Mouse (Mus musculus) WW6 (cell line): ENCODE results near the gene Serpinh1.

ENCODE experiments used
- DNase-seq: peaks from one replicate; pipeline ENCODE4 v3.0.0-alpha.2; 2013; ENCODE audit warnings: low read depth, low spot score

Gene Serpinh1

GRCm38 (mm10) chr7:99326128-99326527 lies 26.9 kb downstream of the Serpinh1 start:
- no peak for DNase-seq

- no peak for DNase-seq
These were observed 28.2 kb downstream of the Serpinh1 start for GRCm38 (mm10) chr7:99324810-99325209.

GRCm38 (mm10) chr7:99323321-99323700 lies 29.7 kb downstream of the Serpinh1 start:
- DNase-seq = no peak

GRCm38 (mm10) chr7:99322691-99323320 lies 30.2 kb downstream of the Serpinh1 start:
- DNase-seq = no peak

GRCm38 (mm10) chr7:99320524-99320923 lies 32.5 kb downstream of the Serpinh1 start:
- no peak for DNase-seq

- no peak for DNase-seq
These were observed 35.6 kb downstream of the Serpinh1 start for GRCm38 (mm10) chr7:99317475-99317874.

GRCm38 (mm10) chr7:99316207-99316606 lies 36.8 kb downstream of the Serpinh1 start:
- no peak for DNase-seq

GRCm38 (mm10) chr7:99314565-99314964 lies 38.5 kb downstream of the Serpinh1 start:
- DNase-seq = no peak

- no peak for DNase-seq
These were observed 39.8 kb downstream of the Serpinh1 start for GRCm38 (mm10) chr7:99313253-99313652.

- DNase-seq = no peak
These were observed 40.3 kb downstream of the Serpinh1 start for GRCm38 (mm10) chr7:99312671-99313143.

GRCm38 (mm10) chr7:99312058-99312457 lies 41.0 kb downstream of the Serpinh1 start:
- DNase-seq = no peak

GRCm38 (mm10) chr7:99311433-99311832 lies 41.6 kb downstream of the Serpinh1 start:
- DNase-seq = no peak

GRCm38 (mm10) chr7:99306640-99307039 lies 46.4 kb downstream of the Serpinh1 start:
- no peak for DNase-seq

GRCm38 (mm10) chr7:99305688-99306087 lies 47.4 kb downstream of the Serpinh1 start:
- no peak for DNase-seq

GRCm38 (mm10) chr7:99304949-99305372 lies 48.1 kb downstream of the Serpinh1 start:
- DNase-seq = no peak

GRCm38 (mm10) chr7:99304029-99304428 lies 49.0 kb downstream of the Serpinh1 start:
- DNase-seq = no peak

- no peak for DNase-seq
These were observed 52.3 kb downstream of the Serpinh1 start for GRCm38 (mm10) chr7:99300650-99301175.
